Mouse (Mus musculus): Measurements from ENCODE around the gene Dbr1. TPM values are rescaled to one million over a fixed set of nuclear protein-coding genes. Genes with fewer than 3 reads are reported as not detected.

The Dbr1 gene
- polyA plus RNA-seq, 1 experiment from 2014 or later, result 33.9 TPM

GRCm38 (mm10) chr9:99630071-99630470 is 54.5 kb downstream of the Dbr1 start:
- WGBS, result 0% methylated on average over 11 of the region's 11 CpGs

DNA sequence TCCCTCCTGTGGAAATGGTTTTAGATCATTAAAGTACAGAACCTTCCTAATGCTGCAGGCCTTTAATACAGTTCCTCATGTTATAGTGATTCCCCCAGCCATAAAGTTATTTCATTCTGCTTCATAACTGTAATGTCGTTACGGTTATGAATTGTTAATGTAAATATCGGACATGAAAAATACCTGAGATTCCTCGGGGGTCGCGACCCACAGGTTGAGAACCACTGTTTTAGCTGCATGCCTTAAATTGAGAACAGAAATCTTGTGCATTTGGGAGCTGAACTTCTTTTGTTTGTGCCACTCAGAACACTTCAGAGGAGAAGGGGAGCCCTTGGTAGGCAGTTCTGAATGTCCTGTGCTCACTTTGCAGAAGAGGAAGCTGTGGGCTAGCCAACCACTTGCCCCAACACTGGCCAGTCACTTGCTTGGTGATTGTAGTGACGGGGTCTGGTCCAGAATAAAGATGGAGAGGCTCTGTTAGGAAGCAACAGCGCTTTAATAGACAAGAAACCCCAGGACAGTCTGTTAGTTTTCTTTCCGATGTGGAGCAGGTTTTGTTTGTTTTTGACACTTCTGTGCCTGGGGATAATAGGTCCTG is 55.0 kb downstream of the Dbr1 start:
- TF ChIP-seq CTCF (IDR thresholded peaks at IDR 0.05; ENCODE audit: low read depth), result 0 out of 2 replicates have a peak, but pooled peaks have one; percentile 5
- no peaks in the 10 kb centered on the region for H3K27me3 ChIP-seq (ENCODE audit: insufficient read depth, low read length)
- H3K9ac ChIP-seq, result peak overlapping the region; percentile 69
- ATAC-seq (ENCODE audit: insufficient read depth) (no peak), DNase-seq (no peak)
- H3K4me1 ChIP-seq (ENCODE audit: insufficient read depth), result peaks cover 5% of the 10 kb centered on the region; the same call in 1 of the 2 replicates
- H3K4me3 ChIP-seq (ENCODE audit: low read depth, low read length), result peak overlapping the region; percentile 57
- peaks cover 17% of the 10 kb centered on the region for H3K36me3 ChIP-seq (ENCODE audit: insufficient read depth)
- H3K9me3 ChIP-seq (ENCODE audit: low read depth, low read length), result no peaks in the 10 kb centered on the region
- peak overlapping the region; percentile 92 for H3K27ac ChIP-seq (ENCODE audit: low read depth)
- peak overlapping the region; percentile 75 for H3K4me2 ChIP-seq
- 27% methylated on average over 9 of the region's 9 CpGs for WGBS

More at GRCm38 (mm10) chr9:99630071-99630470, 54.5 kb downstream of the Dbr1 start:
- no peak for TF ChIP-seq CTCF (IDR thresholded peaks at IDR 0.05; ENCODE audit: low read depth)
- peak overlapping the region; percentile 69 for H3K9ac ChIP-seq
- H3K4me2 ChIP-seq, result peak overlapping the region; percentile 75
- DNase-seq, result no peak
- H3K4me3 ChIP-seq (ENCODE audit: low read depth, low read length), result peak overlapping the region; percentile 57
- ATAC-seq (ENCODE audit: insufficient read depth), result peak; percentile 44
- no peaks in the 10 kb centered on the region for H3K27me3 ChIP-seq (ENCODE audit: insufficient read depth, low read length)
- peaks cover 13% of the 10 kb centered on the region for H3K36me3 ChIP-seq (ENCODE audit: insufficient read depth)
- H3K27ac ChIP-seq (ENCODE audit: low read depth), result peak overlapping the region; percentile 92
- no peaks in the 10 kb centered on the region for H3K9me3 ChIP-seq (ENCODE audit: low read depth, low read length)
- peaks cover 5% of the 10 kb centered on the region; the same call in 1 of the 2 replicates for H3K4me1 ChIP-seq (ENCODE audit: insufficient read depth)

GRCm38 (mm10) chr9:99631781-99632180 is 56.2 kb downstream of the Dbr1 start:
- Histone ChIP-seq H3K9ac (peak overlapping the region; percentile 4; the same call in 1 of the 2 replicates), H3K9me3 (ENCODE audit: low read depth, low read length) (no peaks in the 10 kb centered on the region), H3K4me1 (ENCODE audit: insufficient read depth) (peaks cover 5% of the 10 kb centered on the region; the same call in 1 of the 2 replicates), H3K36me3 (ENCODE audit: insufficient read depth) (peaks cover 27% of the 10 kb centered on the region), H3K27ac (ENCODE audit: low read depth) (no peak overlapping the region), H3K27me3 (ENCODE audit: insufficient read depth, low read length) (no peaks in the 10 kb centered on the region), H3K4me3 (ENCODE audit: low read depth, low read length) (no peak overlapping the region; the same call in 1 of the 2 replicates), H3K4me2 (peak overlapping the region; percentile 75)
- DNase-seq (no peak), ATAC-seq (ENCODE audit: insufficient read depth) (no peak)
- 56% methylated on average over 2 of the region's 2 CpGs for WGBS
- no peak for TF ChIP-seq CTCF (IDR thresholded peaks at IDR 0.05; ENCODE audit: low read depth)

DNA sequence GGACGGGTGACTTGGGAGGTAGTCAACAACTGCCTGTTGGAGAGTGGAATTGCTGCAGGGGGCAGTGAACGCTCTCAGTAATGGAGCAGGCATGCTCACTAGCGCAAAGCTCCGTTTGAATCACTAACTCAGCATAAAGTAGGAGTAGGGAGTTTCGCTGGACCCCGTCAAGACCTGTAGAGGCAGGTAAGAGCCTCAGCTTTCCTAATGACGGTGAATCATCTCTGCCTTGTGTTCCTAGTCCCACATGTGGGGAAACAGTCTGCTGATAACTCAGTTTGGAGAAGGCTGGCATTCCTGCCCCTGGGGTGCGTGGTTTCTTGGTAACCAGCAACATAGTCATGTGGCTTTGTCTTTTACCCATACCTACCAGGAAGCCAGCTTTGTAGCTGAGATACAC is 56.7 kb downstream of the Dbr1 start:
- Histone ChIP-seq H3K27ac (ENCODE audit: low read depth) (no peak overlapping the region), H3K4me3 (ENCODE audit: low read depth, low read length) (no peak overlapping the region; the same call in 1 of the 2 replicates), H3K27me3 (ENCODE audit: insufficient read depth, low read length) (no peaks in the 10 kb centered on the region), H3K9ac (peak overlapping the region; percentile 4; the same call in 1 of the 2 replicates), H3K36me3 (ENCODE audit: insufficient read depth) (peaks cover 31% of the 10 kb centered on the region), H3K4me1 (ENCODE audit: insufficient read depth) (peaks cover 5% of the 10 kb centered on the region; the same call in 1 of the 2 replicates), H3K4me2 (peak overlapping the region; percentile 75), H3K9me3 (ENCODE audit: low read depth, low read length) (no peaks in the 10 kb centered on the region)
- DNase-seq (peak; percentile 11), ATAC-seq (ENCODE audit: insufficient read depth) (no peak)
- no peak for TF ChIP-seq CTCF (IDR thresholded peaks at IDR 0.05; ENCODE audit: low read depth)
- 67% methylated on average over 8 of the region's 8 CpGs for WGBS

Other genes starting within 250 kb of the Dbr1 start
- 1.1 and 1.2 TPM in 2 replicates for gene Esyt3, start 217.2 kb upstream of the Dbr1 start, polyA plus RNA-seq (2014; fragmentation: Nextera tagmentation; extraction: Ambion mirVana)
- 10.3 and 12.2 TPM in 2 replicates for gene Mras, start 138.4 kb upstream of the Dbr1 start, polyA plus RNA-seq (2014; fragmentation: Nextera tagmentation; extraction: Ambion mirVana)
- 0.26 TPM in 1 of 2 replicates, not detected in the other for gene Nme9, start 124.3 kb upstream of the Dbr1 start, polyA plus RNA-seq (2014; fragmentation: Nextera tagmentation; extraction: Ambion mirVana)
- gene Armc8, start 6.9 kb upstream of the Dbr1 start, polyA plus RNA-seq (2014; fragmentation: Nextera tagmentation; extraction: Ambion mirVana), result 26.1 and 26.6 TPM in 2 replicates
- gene A4gnt, start 36.7 kb downstream of the Dbr1 start, polyA plus RNA-seq (2014; fragmentation: Nextera tagmentation; extraction: Ambion mirVana), result not detected in 2 replicates
- 26.1 and 33.1 TPM in 2 replicates for gene Dzip1l, start 53.7 kb downstream of the Dbr1 start, polyA plus RNA-seq (2014; fragmentation: Nextera tagmentation; extraction: Ambion mirVana)
- 178 and 206 TPM in 2 replicates for gene Cldn18, start 141.5 kb downstream of the Dbr1 start, polyA plus RNA-seq (2014; fragmentation: Nextera tagmentation; extraction: Ambion mirVana)